Comparison of ENCODE assay signal across 7 mouse cellular contexts in the genomic region with DNA sequence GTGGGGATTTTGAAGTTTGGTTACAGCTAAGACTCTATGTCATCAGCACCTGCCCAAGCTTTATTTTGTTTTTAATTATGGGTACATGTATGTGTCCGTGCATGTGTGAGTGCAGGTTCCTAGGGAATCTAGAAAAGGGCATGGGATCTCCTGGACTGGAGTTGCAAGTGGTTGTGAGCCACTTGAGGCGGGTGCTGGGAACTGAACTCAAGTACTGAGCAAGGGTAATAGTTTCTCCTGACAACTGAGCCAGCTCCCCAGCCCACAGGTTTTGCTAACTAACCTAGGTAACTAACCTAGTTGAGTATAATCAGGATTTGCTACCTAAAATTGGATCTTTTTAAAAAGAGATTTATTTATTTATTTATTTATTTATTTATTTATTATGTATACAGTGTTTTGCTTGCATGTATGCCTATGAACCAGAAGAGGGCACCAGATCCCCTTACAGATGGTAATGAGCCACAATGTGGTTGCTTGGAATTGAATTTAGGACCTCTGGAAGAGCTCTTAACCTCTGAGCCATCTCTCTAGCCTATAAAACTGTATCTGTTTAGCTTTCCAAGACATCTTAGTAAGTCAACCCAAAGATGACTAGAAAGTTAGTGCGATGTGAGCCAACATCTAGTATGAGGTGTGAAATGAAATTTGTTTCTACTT. TPM values are rescaled to one million over a fixed set of nuclear protein-coding genes. Genes with fewer than 3 reads are reported as not detected.
DNase-seq lines count a peak whose midpoint lies in the region; ATAC-seq and TF ChIP-seq lines count a peak whose summit lies in the region.

No protein-coding gene starts in this region.

- no peak for ATAC-seq in limb, embryonic 14.5 days (ENCODE audit: low FRiP score, low read depth)
- peak; percentile 55 for ATAC-seq in forebrain, embryonic 13.5 days
- ATAC-seq in neural tube, embryonic 13.5 days (ENCODE audit: low read depth): 0 out of 2 replicates have a peak, but pooled peaks have one; percentile 27

- no peak overlapping the region for H3K4me3 ChIP-seq in limb, embryonic 14.5 days (replicated peaks; ENCODE audit: low read length)
- no peak overlapping the region for H3K4me3 ChIP-seq in limb, embryonic 10.5 days
- no peak overlapping the region for H3K4me3 ChIP-seq in forebrain, embryonic 13.5 days
- no peak overlapping the region for H3K4me3 ChIP-seq in neural tube, embryonic 13.5 days

- no peaks in the 10 kb centered on the region for H3K9me3 ChIP-seq in limb, embryonic 14.5 days (ENCODE audit: control insufficient read depth, low read length)
- no peaks in the 10 kb centered on the region for H3K9me3 ChIP-seq in limb, embryonic 10.5 days (replicated peaks)
- no peaks in the 10 kb centered on the region for H3K9me3 ChIP-seq in forebrain, embryonic 13.5 days (replicated peaks)
- no peaks in the 10 kb centered on the region for H3K9me3 ChIP-seq in neural tube, embryonic 13.5 days

- 84% methylated on average over 3 of the region's 3 CpGs for WGBS in limb, embryonic 14.5 days
- 79% methylated on average over 3 of the region's 3 CpGs for WGBS in limb, embryonic 10.5 days
- WGBS in forebrain, embryonic 13.5 days: 75% methylated on average over 3 of the region's 3 CpGs
- WGBS in neural tube, embryonic 13.5 days: 84% methylated on average over 3 of the region's 3 CpGs

- no peak overlapping the region for H3K27ac ChIP-seq in limb, embryonic 14.5 days (replicated peaks; ENCODE audit: low read depth, low read length)
- H3K27ac ChIP-seq in limb, embryonic 10.5 days: no peak overlapping the region
- no peak overlapping the region for H3K27ac ChIP-seq in forebrain, embryonic 13.5 days
- H3K27ac ChIP-seq in neural tube, embryonic 13.5 days (replicated peaks): no peak overlapping the region

- H3K27me3 ChIP-seq in limb, embryonic 14.5 days (ENCODE audit: control insufficient read depth, insufficient read depth, low read length): no peaks in the 10 kb centered on the region
- H3K27me3 ChIP-seq in limb, embryonic 10.5 days (ENCODE audit: low read depth, poor library complexity, severe bottlenecking): peaks cover 17% of the 10 kb centered on the region; the same call in 1 of the 2 replicates
- no peaks in the 10 kb centered on the region for H3K27me3 ChIP-seq in forebrain, embryonic 13.5 days
- H3K27me3 ChIP-seq in neural tube, embryonic 13.5 days: no peaks in the 10 kb centered on the region

- peak; percentile 65 for DNase-seq in limb, embryonic 14.5 days (ENCODE audit: low spot score)
- no peak for DNase-seq in limb, embryonic 10.5 days (ENCODE audit: low spot score)
- DNase-seq in NIH3T3 (ENCODE audit: low read depth): peak; percentile 78
- DNase-seq in left cerebral cortex, postnatal 36 days (ENCODE audit: low spot score in 2 of 2): no peak
- DNase-seq in layer of hippocampus, adult 11-12 months (ENCODE audit: low spot score): no peak

- H3K4me2 ChIP-seq in limb, embryonic 14.5 days (replicated peaks; ENCODE audit: low read depth, low read length, severe bottlenecking): no peak overlapping the region
- no peak overlapping the region for H3K4me2 ChIP-seq in forebrain, embryonic 13.5 days
- H3K4me2 ChIP-seq in neural tube, embryonic 13.5 days: no peak overlapping the region

- intact Hi-C loops in left cerebral cortex, postnatal 36 days (cut with DNase I): no loop called here

- no peaks in the 10 kb centered on the region for H3K4me1 ChIP-seq in limb, embryonic 14.5 days (ENCODE audit: control insufficient read depth, insufficient read depth, low read length)
- peaks cover 5% of the 10 kb centered on the region for H3K4me1 ChIP-seq in limb, embryonic 10.5 days
- no peaks in the 10 kb centered on the region for H3K4me1 ChIP-seq in forebrain, embryonic 13.5 days
- H3K4me1 ChIP-seq in neural tube, embryonic 13.5 days (replicated peaks): no peaks in the 10 kb centered on the region

- H3K9ac ChIP-seq in limb, embryonic 14.5 days (ENCODE audit: low read depth, low read length, severe bottlenecking): no peak overlapping the region
- no peak overlapping the region for H3K9ac ChIP-seq in forebrain, embryonic 13.5 days
- H3K9ac ChIP-seq in neural tube, embryonic 13.5 days: no peak overlapping the region

- no peaks in the 10 kb centered on the region for H3K36me3 ChIP-seq in limb, embryonic 14.5 days (ENCODE audit: control insufficient read depth, insufficient read depth, low read length)
- H3K36me3 ChIP-seq in limb, embryonic 10.5 days: no peaks in the 10 kb centered on the region
- H3K36me3 ChIP-seq in forebrain, embryonic 13.5 days (ENCODE audit: poor library complexity, severe bottlenecking): no peaks in the 10 kb centered on the region
- no peaks in the 10 kb centered on the region for H3K36me3 ChIP-seq in neural tube, embryonic 13.5 days

- no peak for TF ChIP-seq POLR2A in limb, embryonic 14.5 days (IDR thresholded peaks at IDR 0.05; ENCODE audit: borderline replicate concordance, extremely low read depth, insufficient read depth, insufficient read length)

RNA-seq across cellular contexts. Expression of gene Grsf1, which starts 13.4 kb away (rescaled TPM):
- 46.4 and 55.3 TPM in 2 replicates for polyA plus RNA-seq in limb, embryonic 14.5 days (2012; rRNA removed)
- 63.2 and 63.9 TPM in 2 replicates for polyA plus RNA-seq in limb, embryonic 14.5 days (2014; fragmentation: Nextera tagmentation; extraction: Ambion mirVana)
- 64.4 and 67.5 TPM in 2 replicates for polyA plus RNA-seq in limb, embryonic 10.5 days (2016; fragmentation: Nextera tagmentation; extraction: Ambion mirVana)
- polyA plus RNA-seq in forebrain, embryonic 13.5 days (2015; fragmentation: Nextera tagmentation; extraction: Ambion mirVana): 82.7 and 84.7 TPM in 2 replicates
- 70.3 and 76.2 TPM in 2 replicates for polyA plus RNA-seq in neural tube, embryonic 13.5 days (2015; fragmentation: Nextera tagmentation; extraction: Ambion mirVana)
- total RNA-seq in left cerebral cortex, postnatal 36 days (2021): 100 to 1,000 TPM in 1 of 2 experiments, 10 to 100 TPM in 1; 97.4 to 104 TPM

RNA-seq across cellular contexts. Expression of gene Mob1b, which starts 31.2 kb away (rescaled TPM):
- 11.3 and 11.6 TPM in 2 replicates for polyA plus RNA-seq in limb, embryonic 14.5 days (2012; rRNA removed)
- 11.6 and 12.9 TPM in 2 replicates for polyA plus RNA-seq in limb, embryonic 14.5 days (2014; fragmentation: Nextera tagmentation; extraction: Ambion mirVana)
- polyA plus RNA-seq in limb, embryonic 10.5 days (2016; fragmentation: Nextera tagmentation; extraction: Ambion mirVana): 11.8 and 12.3 TPM in 2 replicates
- 14.4 and 14.7 TPM in 2 replicates for polyA plus RNA-seq in forebrain, embryonic 13.5 days (2015; fragmentation: Nextera tagmentation; extraction: Ambion mirVana)
- 9.8 and 13.2 TPM in 2 replicates for polyA plus RNA-seq in neural tube, embryonic 13.5 days (2015; fragmentation: Nextera tagmentation; extraction: Ambion mirVana)
- 10 to 100 TPM; 26.1 to 32.6 TPM for total RNA-seq in left cerebral cortex, postnatal 36 days (2021)

Comparison
In these comparisons a context has a peak if more than half of its experiments do, and no peak if none do; other contexts are left out.
1. DNase-seq: peak in limb, embryonic 14.5 days (single experiment) and NIH3T3 (single experiment); none in limb, embryonic 10.5 days (single experiment), left cerebral cortex, postnatal 36 days (0 of 2) and layer of hippocampus, adult 11-12 months (single experiment).